Mouse (Mus musculus): Measurements from ENCODE around the gene Pcyt1a. TPM values are rescaled to one million over a fixed set of nuclear protein-coding genes. Genes with fewer than 3 reads are reported as not detected.

The Pcyt1a gene
- polyA plus RNA-seq, 1 experiment from 2014 or later, result 37.0 TPM

GRCm38 (mm10) chr16:32456086-32456485, 25.4 kb downstream of the Pcyt1a start:
- H3K4me2 ChIP-seq, result no peak overlapping the region
- DNase-seq (ENCODE audit: low spot score) (no peak), ATAC-seq (replicated peaks; ENCODE audit: low FRiP score) (peak; percentile 85)
- no peak overlapping the region for H3K27ac ChIP-seq (ENCODE audit: low read depth, low read length)
- H3K36me3 ChIP-seq (ENCODE audit: control insufficient read depth, insufficient read depth, low read length), result peaks cover 23% of the 10 kb centered on the region
- H3K4me3 ChIP-seq (ENCODE audit: low read depth, low read length), result no peak overlapping the region
- no peaks in the 10 kb centered on the region for H3K27me3 ChIP-seq (replicated peaks; ENCODE audit: control insufficient read depth, insufficient read depth, low read length)
- peaks cover 7% of the 10 kb centered on the region; the same call in 1 of the 2 replicates for H3K4me1 ChIP-seq (replicated peaks; ENCODE audit: control insufficient read depth, insufficient read depth, low read length)
- H3K9ac ChIP-seq (ENCODE audit: low read depth, low read length), result no peak overlapping the region
- H3K9me3 ChIP-seq (ENCODE audit: control insufficient read depth, low read length), result no peaks in the 10 kb centered on the region

- Histone ChIP-seq H3K4me2 (no peak overlapping the region), H3K9ac (ENCODE audit: low read depth, low read length) (no peak overlapping the region), H3K27ac (ENCODE audit: low read depth, low read length) (no peak overlapping the region), H3K4me1 (replicated peaks; ENCODE audit: control insufficient read depth, insufficient read depth, low read length) (0 out of 2 replicates have a peak, but pooled peaks cover 2% of the 10 kb centered on the region), H3K4me3 (ENCODE audit: low read depth, low read length) (no peak overlapping the region), H3K36me3 (ENCODE audit: control insufficient read depth, insufficient read depth, low read length) (peaks cover 21% of the 10 kb centered on the region), H3K9me3 (ENCODE audit: control insufficient read depth, low read length) (no peaks in the 10 kb centered on the region), H3K27me3 (replicated peaks; ENCODE audit: control insufficient read depth, insufficient read depth, low read length) (no peaks in the 10 kb centered on the region)
- no peak for DNase-seq (ENCODE audit: low spot score)
- 97% methylated on average over 1 of the region's 1 CpGs for WGBS
- ATAC-seq (replicated peaks; ENCODE audit: low FRiP score), result no peak
Observed at GRCm38 (mm10) chr16:32456761-32457160, 26.0 kb downstream of the Pcyt1a start.

- Histone ChIP-seq H3K27me3 (replicated peaks; ENCODE audit: control insufficient read depth, insufficient read depth, low read length) (no peaks in the 10 kb centered on the region), H3K36me3 (ENCODE audit: control insufficient read depth, insufficient read depth, low read length) (peaks cover 14% of the 10 kb centered on the region), H3K4me2 (no peak overlapping the region), H3K4me1 (replicated peaks; ENCODE audit: control insufficient read depth, insufficient read depth, low read length) (no peaks in the 10 kb centered on the region), H3K9ac (ENCODE audit: low read depth, low read length) (no peak overlapping the region), H3K27ac (ENCODE audit: low read depth, low read length) (0 out of 2 replicates have a peak overlapping the region, but pooled peaks have one; percentile 11), H3K4me3 (ENCODE audit: low read depth, low read length) (no peak overlapping the region), H3K9me3 (ENCODE audit: control insufficient read depth, low read length) (no peaks in the 10 kb centered on the region)
- DNase-seq (ENCODE audit: low spot score), result no peak
- ATAC-seq (replicated peaks; ENCODE audit: low FRiP score), result no peak; the same call in 1 of the 2 replicates
- WGBS, result 66% methylated on average over 10 of the region's 10 CpGs
Observed at GRCm38 (mm10) chr16:32457589-32458386, 27.1 kb downstream of the Pcyt1a start.

GRCm38 (mm10) chr16:32460518-32460917, 29.8 kb downstream of the Pcyt1a start:
- Histone ChIP-seq H3K4me2 (no peak overlapping the region), H3K36me3 (ENCODE audit: control insufficient read depth, insufficient read depth, low read length) (peaks cover 6% of the 10 kb centered on the region; the same call in 1 of the 2 replicates), H3K9ac (ENCODE audit: low read depth, low read length) (no peak overlapping the region), H3K27ac (ENCODE audit: low read depth, low read length) (no peak overlapping the region), H3K4me3 (ENCODE audit: low read depth, low read length) (no peak overlapping the region), H3K4me1 (replicated peaks; ENCODE audit: control insufficient read depth, insufficient read depth, low read length) (peaks cover 7% of the 10 kb centered on the region), H3K9me3 (ENCODE audit: control insufficient read depth, low read length) (no peaks in the 10 kb centered on the region), H3K27me3 (replicated peaks; ENCODE audit: control insufficient read depth, insufficient read depth, low read length) (no peaks in the 10 kb centered on the region)
- DNase-seq (ENCODE audit: low spot score) (no peak), ATAC-seq (replicated peaks; ENCODE audit: low FRiP score) (no peak)
- 54% methylated on average over 4 of the region's 4 CpGs for WGBS

GRCm38 (mm10) chr16:32461713-32462112, 31.0 kb downstream of the Pcyt1a start:
- WGBS, result 95% methylated on average over 5 of the region's 5 CpGs
- peaks cover 7% of the 10 kb centered on the region for H3K4me1 ChIP-seq (replicated peaks; ENCODE audit: control insufficient read depth, insufficient read depth, low read length)
- H3K4me2 ChIP-seq, result no peak overlapping the region
- H3K9me3 ChIP-seq (ENCODE audit: control insufficient read depth, low read length), result no peaks in the 10 kb centered on the region
- ATAC-seq (replicated peaks; ENCODE audit: low FRiP score) (no peak), DNase-seq (ENCODE audit: low spot score) (no peak)
- H3K9ac ChIP-seq (ENCODE audit: low read depth, low read length), result no peak overlapping the region
- H3K36me3 ChIP-seq (ENCODE audit: control insufficient read depth, insufficient read depth, low read length), result peaks cover 6% of the 10 kb centered on the region; the same call in 1 of the 2 replicates
- no peaks in the 10 kb centered on the region for H3K27me3 ChIP-seq (replicated peaks; ENCODE audit: control insufficient read depth, insufficient read depth, low read length)
- H3K27ac ChIP-seq (ENCODE audit: low read depth, low read length), result no peak overlapping the region
- no peak overlapping the region for H3K4me3 ChIP-seq (ENCODE audit: low read depth, low read length)

GRCm38 (mm10) chr16:32462950-32463349, 32.2 kb downstream of the Pcyt1a start:
- Histone ChIP-seq H3K9ac (ENCODE audit: low read depth, low read length) (no peak overlapping the region), H3K36me3 (ENCODE audit: control insufficient read depth, insufficient read depth, low read length) (peaks cover 10% of the 10 kb centered on the region; the same call in 1 of the 2 replicates), H3K27ac (ENCODE audit: low read depth, low read length) (no peak overlapping the region), H3K9me3 (ENCODE audit: control insufficient read depth, low read length) (no peaks in the 10 kb centered on the region), H3K27me3 (replicated peaks; ENCODE audit: control insufficient read depth, insufficient read depth, low read length) (no peaks in the 10 kb centered on the region), H3K4me2 (no peak overlapping the region), H3K4me3 (ENCODE audit: low read depth, low read length) (no peak overlapping the region), H3K4me1 (replicated peaks; ENCODE audit: control insufficient read depth, insufficient read depth, low read length) (peaks cover 7% of the 10 kb centered on the region)
- no peak for DNase-seq (ENCODE audit: low spot score)
- WGBS, result 94% methylated on average over 16 of the region's 16 CpGs
- no peak for ATAC-seq (replicated peaks; ENCODE audit: low FRiP score)

- peaks cover 10% of the 10 kb centered on the region; the same call in 1 of the 2 replicates for H3K36me3 ChIP-seq (ENCODE audit: control insufficient read depth, insufficient read depth, low read length)
- WGBS, result 53% methylated on average over 2 of the region's 2 CpGs
- H3K9me3 ChIP-seq (ENCODE audit: control insufficient read depth, low read length), result no peaks in the 10 kb centered on the region
- no peaks in the 10 kb centered on the region for H3K27me3 ChIP-seq (replicated peaks; ENCODE audit: control insufficient read depth, insufficient read depth, low read length)
- H3K27ac ChIP-seq (ENCODE audit: low read depth, low read length), result no peak overlapping the region
- ATAC-seq (replicated peaks; ENCODE audit: low FRiP score), result peak; percentile 45; the same call in 1 of the 2 replicates
- no peak overlapping the region for H3K4me3 ChIP-seq (ENCODE audit: low read depth, low read length)
- no peak for DNase-seq (ENCODE audit: low spot score)
- H3K9ac ChIP-seq (ENCODE audit: low read depth, low read length), result no peak overlapping the region
- H3K4me1 ChIP-seq (replicated peaks; ENCODE audit: control insufficient read depth, insufficient read depth, low read length), result peaks cover 7% of the 10 kb centered on the region
- H3K4me2 ChIP-seq, result no peak overlapping the region
Observed at GRCm38 (mm10) chr16:32463426-32463825, 32.7 kb downstream of the Pcyt1a start.

GRCm38 (mm10) chr16:32464908-32465307, 34.2 kb downstream of the Pcyt1a start:
- ATAC-seq (replicated peaks; ENCODE audit: low FRiP score) (no peak), DNase-seq (ENCODE audit: low spot score) (no peak)
- Histone ChIP-seq H3K4me2 (no peak overlapping the region), H3K4me1 (replicated peaks; ENCODE audit: control insufficient read depth, insufficient read depth, low read length) (peaks cover 7% of the 10 kb centered on the region), H3K27ac (ENCODE audit: low read depth, low read length) (no peak overlapping the region), H3K9me3 (ENCODE audit: control insufficient read depth, low read length) (no peaks in the 10 kb centered on the region), H3K9ac (ENCODE audit: low read depth, low read length) (no peak overlapping the region), H3K36me3 (ENCODE audit: control insufficient read depth, insufficient read depth, low read length) (peaks cover 10% of the 10 kb centered on the region; the same call in 1 of the 2 replicates), H3K27me3 (replicated peaks; ENCODE audit: control insufficient read depth, insufficient read depth, low read length) (no peaks in the 10 kb centered on the region), H3K4me3 (ENCODE audit: low read depth, low read length) (no peak overlapping the region)
- WGBS, result no CpG with 5 or more reads among the region's 1 CpGs

GRCm38 (mm10) chr16:32468488-32468887, 37.8 kb downstream of the Pcyt1a start:
- Histone ChIP-seq H3K4me3 (ENCODE audit: low read depth, low read length) (no peak overlapping the region), H3K36me3 (ENCODE audit: control insufficient read depth, insufficient read depth, low read length) (peaks cover 17% of the 10 kb centered on the region), H3K27ac (ENCODE audit: low read depth, low read length) (no peak overlapping the region), H3K9me3 (ENCODE audit: control insufficient read depth, low read length) (no peaks in the 10 kb centered on the region), H3K4me2 (no peak overlapping the region), H3K9ac (ENCODE audit: low read depth, low read length) (no peak overlapping the region), H3K27me3 (replicated peaks; ENCODE audit: control insufficient read depth, insufficient read depth, low read length) (no peaks in the 10 kb centered on the region), H3K4me1 (replicated peaks; ENCODE audit: control insufficient read depth, insufficient read depth, low read length) (no peaks in the 10 kb centered on the region; the same call in 1 of the 2 replicates)
- no peak for DNase-seq (ENCODE audit: low spot score)
- no peak for ATAC-seq (replicated peaks; ENCODE audit: low FRiP score)
- WGBS, result 55% methylated on average over 3 of the region's 3 CpGs
